Mouse (Mus musculus): ENCODE results near the gene Gal. TPM values are rescaled to one million over a fixed set of nuclear protein-coding genes. Genes with fewer than 3 reads are reported as not detected.

Gene Gal
- polyA plus RNA-seq (2015; fragmentation: Nextera tagmentation; extraction: Ambion mirVana), result 6.2 and 7.5 TPM in 2 replicates

- Histone ChIP-seq H3K9ac (peak within 1 kb of the TSS; percentile 38; the same call in 1 of the 2 replicates), H3K4me2 (peak within 1 kb of the TSS; percentile 64), H3K4me1 (replicated peaks) (peaks cover 9% of the 10 kb centered on the region), H3K4me3 (peak within 1 kb of the TSS; percentile 38), H3K9me3 (replicated peaks) (no peaks in the 10 kb centered on the region), H3K36me3 (no peaks in the 10 kb centered on the region), H3K27ac (no peak within 1 kb of the TSS), H3K27me3 (peaks cover 57% of the 10 kb centered on the region)
- WGBS, result 3% methylated on average over 37 of the region's 37 CpGs
- ATAC-seq (replicated peaks; ENCODE audit: insufficient number of reproducible peaks, insufficient read depth, low FRiP score, low read depth), result no peak; the same call in 1 of the 2 replicates
Observed at GRCm38 (mm10) chr19:3414268-3414733, at the start of gene Gal. Gene Gal, minus strand, starts transcription at chr19:3414544.

- Histone ChIP-seq H3K4me2 (no peak overlapping the region), H3K4me3 (no peak overlapping the region), H3K4me1 (replicated peaks) (no peaks in the 10 kb centered on the region), H3K27me3 (no peaks in the 10 kb centered on the region), H3K27ac (no peak overlapping the region), H3K9me3 (replicated peaks) (no peaks in the 10 kb centered on the region), H3K9ac (no peak overlapping the region), H3K36me3 (peaks cover 98% of the 10 kb centered on the region)
- 93% methylated on average over 3 of the region's 3 CpGs for WGBS
- no peak for ATAC-seq (replicated peaks; ENCODE audit: insufficient number of reproducible peaks, insufficient read depth, low FRiP score, low read depth)
Observed at GRCm38 (mm10) chr19:3459986-3460385, 45.6 kb upstream of the Gal start.

GRCm38 (mm10) chr19:3458331-3459099, 44.2 kb upstream of the Gal start:
- Histone ChIP-seq H3K4me2 (no peak overlapping the region), H3K4me3 (no peak overlapping the region), H3K27me3 (no peaks in the 10 kb centered on the region), H3K4me1 (replicated peaks) (no peaks in the 10 kb centered on the region), H3K36me3 (peaks cover 94% of the 10 kb centered on the region), H3K9me3 (replicated peaks) (no peaks in the 10 kb centered on the region), H3K9ac (no peak overlapping the region), H3K27ac (no peak overlapping the region)
- 86% methylated on average over 6 of the region's 6 CpGs for WGBS
- no peak for ATAC-seq (replicated peaks; ENCODE audit: insufficient number of reproducible peaks, insufficient read depth, low FRiP score, low read depth)

- Histone ChIP-seq H3K4me3 (no peak overlapping the region), H3K4me2 (no peak overlapping the region), H3K9me3 (replicated peaks) (no peaks in the 10 kb centered on the region), H3K4me1 (replicated peaks) (no peaks in the 10 kb centered on the region), H3K27me3 (no peaks in the 10 kb centered on the region), H3K9ac (no peak overlapping the region), H3K36me3 (peaks cover 90% of the 10 kb centered on the region), H3K27ac (no peak overlapping the region)
- WGBS, result 92% methylated on average over 4 of the region's 4 CpGs
- no peak for ATAC-seq (replicated peaks; ENCODE audit: insufficient number of reproducible peaks, insufficient read depth, low FRiP score, low read depth)
Observed at GRCm38 (mm10) chr19:3457700-3458099, 43.4 kb upstream of the Gal start.

- Histone ChIP-seq H3K9me3 (replicated peaks) (no peaks in the 10 kb centered on the region), H3K4me2 (no peak overlapping the region), H3K27me3 (no peaks in the 10 kb centered on the region), H3K4me3 (no peak overlapping the region), H3K4me1 (replicated peaks) (peaks cover 13% of the 10 kb centered on the region), H3K36me3 (peaks cover 31% of the 10 kb centered on the region), H3K9ac (no peak overlapping the region), H3K27ac (no peak overlapping the region)
- WGBS, result 52% methylated on average over 6 of the region's 6 CpGs
- ATAC-seq (replicated peaks; ENCODE audit: insufficient number of reproducible peaks, insufficient read depth, low FRiP score, low read depth), result peak; percentile 29
Observed at GRCm38 (mm10) chr19:3451649-3452048, 37.3 kb upstream of the Gal start.

GRCm38 (mm10) chr19:3451170-3451569, 36.8 kb upstream of the Gal start:
- WGBS, result 22% methylated on average over 6 of the region's 6 CpGs
- ATAC-seq (replicated peaks; ENCODE audit: insufficient number of reproducible peaks, insufficient read depth, low FRiP score, low read depth), result no peak; the same call in 1 of the 2 replicates
- no peak overlapping the region for H3K4me2 ChIP-seq
- H3K27me3 ChIP-seq, result no peaks in the 10 kb centered on the region
- no peak overlapping the region for H3K27ac ChIP-seq
- peaks cover 27% of the 10 kb centered on the region for H3K36me3 ChIP-seq
- no peak overlapping the region for H3K9ac ChIP-seq
- no peaks in the 10 kb centered on the region for H3K9me3 ChIP-seq (replicated peaks)
- H3K4me1 ChIP-seq (replicated peaks), result peaks cover 13% of the 10 kb centered on the region
- H3K4me3 ChIP-seq, result no peak overlapping the region

- H3K27ac ChIP-seq, result no peak overlapping the region
- H3K9me3 ChIP-seq (replicated peaks), result no peaks in the 10 kb centered on the region
- peaks cover 13% of the 10 kb centered on the region for H3K4me1 ChIP-seq (replicated peaks)
- no peak overlapping the region for H3K4me2 ChIP-seq
- no peaks in the 10 kb centered on the region for H3K27me3 ChIP-seq
- WGBS, result 88% methylated on average over 3 of the region's 3 CpGs
- H3K9ac ChIP-seq, result no peak overlapping the region
- H3K4me3 ChIP-seq, result no peak overlapping the region
- ATAC-seq (replicated peaks; ENCODE audit: insufficient number of reproducible peaks, insufficient read depth, low FRiP score, low read depth), result no peak
- peaks cover 23% of the 10 kb centered on the region for H3K36me3 ChIP-seq
Observed at GRCm38 (mm10) chr19:3450714-3451113, 36.4 kb upstream of the Gal start.

- H3K9me3 ChIP-seq (replicated peaks), result no peaks in the 10 kb centered on the region
- WGBS, result 54% methylated on average over 3 of the region's 3 CpGs
- H3K27me3 ChIP-seq, result no peaks in the 10 kb centered on the region
- H3K4me1 ChIP-seq (replicated peaks), result peaks cover 13% of the 10 kb centered on the region
- H3K9ac ChIP-seq, result no peak overlapping the region
- H3K4me2 ChIP-seq, result no peak overlapping the region
- H3K27ac ChIP-seq, result 0 out of 2 replicates have a peak overlapping the region, but pooled peaks have one; percentile 4
- ATAC-seq (replicated peaks; ENCODE audit: insufficient number of reproducible peaks, insufficient read depth, low FRiP score, low read depth), result no peak
- H3K36me3 ChIP-seq, result 0 out of 2 replicates have a peak, but pooled peaks cover 8% of the 10 kb centered on the region
- no peak overlapping the region for H3K4me3 ChIP-seq
Observed at GRCm38 (mm10) chr19:3449248-3449647, 34.9 kb upstream of the Gal start.

GRCm38 (mm10) chr19:3447348-3447747, 33.0 kb upstream of the Gal start:
- 79% methylated on average over 3 of the region's 3 CpGs for WGBS
- ATAC-seq (replicated peaks; ENCODE audit: insufficient number of reproducible peaks, insufficient read depth, low FRiP score, low read depth), result no peak

GRCm38 (mm10) chr19:3441092-3441491, 26.7 kb upstream of the Gal start:
- no peaks in the 10 kb centered on the region for H3K4me1 ChIP-seq (replicated peaks)
- H3K36me3 ChIP-seq, result no peaks in the 10 kb centered on the region
- H3K4me2 ChIP-seq, result no peak overlapping the region
- 65% methylated on average over 10 of the region's 10 CpGs for WGBS
- H3K27me3 ChIP-seq, result no peaks in the 10 kb centered on the region; the same call in 1 of the 2 replicates
- H3K9me3 ChIP-seq (replicated peaks), result no peaks in the 10 kb centered on the region
- H3K9ac ChIP-seq, result no peak overlapping the region
- no peak for ATAC-seq (replicated peaks; ENCODE audit: insufficient number of reproducible peaks, insufficient read depth, low FRiP score, low read depth)
- H3K27ac ChIP-seq, result no peak overlapping the region
- H3K4me3 ChIP-seq, result no peak overlapping the region

More at GRCm38 (mm10) chr19:3447348-3447747, 33.0 kb upstream of the Gal start:
- no peak overlapping the region for H3K27ac ChIP-seq
- peaks cover 13% of the 10 kb centered on the region for H3K4me1 ChIP-seq (replicated peaks)
- H3K36me3 ChIP-seq, result no peaks in the 10 kb centered on the region
- H3K4me2 ChIP-seq, result no peak overlapping the region
- H3K9me3 ChIP-seq (replicated peaks), result no peaks in the 10 kb centered on the region
- no peak overlapping the region for H3K9ac ChIP-seq
- H3K4me3 ChIP-seq, result no peak overlapping the region
- no peaks in the 10 kb centered on the region; the same call in 1 of the 2 replicates for H3K27me3 ChIP-seq

- Histone ChIP-seq H3K4me1 (replicated peaks) (no peaks in the 10 kb centered on the region), H3K4me3 (peak overlapping the region; percentile 2; the same call in 1 of the 2 replicates), H3K36me3 (no peaks in the 10 kb centered on the region), H3K4me2 (no peak overlapping the region), H3K27me3 (no peaks in the 10 kb centered on the region; the same call in 1 of the 2 replicates), H3K9ac (no peak overlapping the region), H3K27ac (no peak overlapping the region), H3K9me3 (replicated peaks) (no peaks in the 10 kb centered on the region)
- ATAC-seq (replicated peaks; ENCODE audit: insufficient number of reproducible peaks, insufficient read depth, low FRiP score, low read depth), result no peak
- WGBS, result 68% methylated on average over 5 of the region's 5 CpGs
Observed at GRCm38 (mm10) chr19:3440667-3441066, 26.3 kb upstream of the Gal start.

Measured in heart, embryonic 15.5 days (tissue).